Mouse (Mus musculus): ENCODE measurements at regions not wholly inside any gene's neighbourhood (a gene's known extent, or its start where the extent isn't known, plus 50 kb on each side); places are given as distances from the start of the nearest gene placed in this dataset.

GRCm38 (mm10) chr6:22424161-22424807 is 68.2 kb upstream of the Fam3c start:
- TF ChIP-seq POLR2A (IDR thresholded peaks at IDR 0.05; ENCODE audit: borderline replicate concordance, extremely low read depth, low read depth, low read length) (no peak), CTCF (IDR thresholded peaks at IDR 0.05; ENCODE audit: insufficient read depth, low read length) (no peak)
- WGBS: 72% methylated on average over 10 of the region's 10 CpGs
- H3K4me3 ChIP-seq (replicated peaks; ENCODE audit: extremely low read depth, low read depth, low read length): no peak overlapping the region
- no peak for DNase-seq
- H3K4me1 ChIP-seq (ENCODE audit: control insufficient read depth, insufficient read depth, low read length): no peaks in the 10 kb centered on the region

- H3K4me3 ChIP-seq (replicated peaks; ENCODE audit: extremely low read depth, low read depth, low read length): no peak overlapping the region
- no peaks in the 10 kb centered on the region for H3K4me1 ChIP-seq (ENCODE audit: control insufficient read depth, insufficient read depth, low read length)
- WGBS: 53% methylated on average over 9 of the region's 9 CpGs
- no peak for DNase-seq
- TF ChIP-seq CTCF (IDR thresholded peaks at IDR 0.05; ENCODE audit: insufficient read depth, low read length): no peak
- TF ChIP-seq POLR2A (IDR thresholded peaks at IDR 0.05; ENCODE audit: borderline replicate concordance, extremely low read depth, low read depth, low read length): no peak
Observed at GRCm38 (mm10) chr6:22423070-22423980, 67.3 kb upstream of the Fam3c start.

GRCm38 (mm10) chr6:22421551-22421950 is 65.5 kb upstream of the Fam3c start:
- TF ChIP-seq POLR2A (IDR thresholded peaks at IDR 0.05; ENCODE audit: borderline replicate concordance, extremely low read depth, low read depth, low read length): no peak
- TF ChIP-seq CTCF (IDR thresholded peaks at IDR 0.05; ENCODE audit: insufficient read depth, low read length): no peak
- 57% methylated on average over 2 of the region's 2 CpGs for WGBS
- no peaks in the 10 kb centered on the region for H3K4me1 ChIP-seq (ENCODE audit: control insufficient read depth, insufficient read depth, low read length)
- H3K4me3 ChIP-seq (replicated peaks; ENCODE audit: extremely low read depth, low read depth, low read length): no peak overlapping the region
- no peak for DNase-seq

- no peak for DNase-seq
- H3K4me1 ChIP-seq (ENCODE audit: control insufficient read depth, insufficient read depth, low read length): no peaks in the 10 kb centered on the region
- H3K4me3 ChIP-seq (replicated peaks; ENCODE audit: extremely low read depth, low read depth, low read length): no peak overlapping the region
- TF ChIP-seq CTCF (IDR thresholded peaks at IDR 0.05; ENCODE audit: insufficient read depth, low read length) (no peak), POLR2A (IDR thresholded peaks at IDR 0.05; ENCODE audit: borderline replicate concordance, extremely low read depth, low read depth, low read length) (no peak)
- WGBS: 65% methylated on average over 4 of the region's 4 CpGs
Observed at GRCm38 (mm10) chr6:22418279-22418678, 62.2 kb upstream of the Fam3c start.

- WGBS: 52% methylated on average over 2 of the region's 2 CpGs
- no peak for DNase-seq
- no peak for TF ChIP-seq CTCF (IDR thresholded peaks at IDR 0.05; ENCODE audit: insufficient read depth, low read length)
- TF ChIP-seq POLR2A (IDR thresholded peaks at IDR 0.05; ENCODE audit: borderline replicate concordance, extremely low read depth, low read depth, low read length): no peak
- H3K4me3 ChIP-seq (replicated peaks; ENCODE audit: extremely low read depth, low read depth, low read length): no peak overlapping the region
- H3K4me1 ChIP-seq (ENCODE audit: control insufficient read depth, insufficient read depth, low read length): no peaks in the 10 kb centered on the region
Observed at GRCm38 (mm10) chr6:22417189-22417588, 61.1 kb upstream of the Fam3c start.

- WGBS: 74% methylated on average over 2 of the region's 2 CpGs
- no peak for DNase-seq
Observed at GRCm38 (mm10) chr6:22411796-22412195, 55.8 kb upstream of the Fam3c start.

GRCm38 (mm10) chr6:22408808-22409589 is 53.0 kb upstream of the Fam3c start:
- WGBS: 44% methylated on average over 7 of the region's 7 CpGs
- no peak overlapping the region for H3K4me3 ChIP-seq (replicated peaks; ENCODE audit: extremely low read depth, low read depth, low read length)
- DNase-seq: no peak

More at GRCm38 (mm10) chr6:22411796-22412195, 55.8 kb upstream of the Fam3c start:
- H3K4me1 ChIP-seq (ENCODE audit: control insufficient read depth, insufficient read depth, low read length): no peaks in the 10 kb centered on the region
- TF ChIP-seq POLR2A (IDR thresholded peaks at IDR 0.05; ENCODE audit: borderline replicate concordance, extremely low read depth, low read depth, low read length) (no peak), CTCF (IDR thresholded peaks at IDR 0.05; ENCODE audit: insufficient read depth, low read length) (no peak)
- H3K4me3 ChIP-seq (replicated peaks; ENCODE audit: extremely low read depth, low read depth, low read length): no peak overlapping the region

More at GRCm38 (mm10) chr6:22408808-22409589, 53.0 kb upstream of the Fam3c start:
- no peak for TF ChIP-seq POLR2A (IDR thresholded peaks at IDR 0.05; ENCODE audit: borderline replicate concordance, extremely low read depth, low read depth, low read length)
- no peak for TF ChIP-seq CTCF (IDR thresholded peaks at IDR 0.05; ENCODE audit: insufficient read depth, low read length)
- H3K4me1 ChIP-seq (ENCODE audit: control insufficient read depth, insufficient read depth, low read length): no peaks in the 10 kb centered on the region

Data from lung, adult 2 months (tissue).